Mouse (Mus musculus) intestine, postnatal 0 days (tissue): ENCODE measurements around the gene Napa. TPM values are rescaled to one million over a fixed set of nuclear protein-coding genes. Genes with fewer than 3 reads are reported as not detected.

Source experiments
- ATAC-seq: fragments of 200-750 bp; cut with Nextera tagmentation; 2 replicates; pipeline ENCODE4 v1.8.0; 2017; ENCODE audit warnings: mild to moderate bottlenecking, moderate TSS enrichment, moderate library complexity
- H3K27ac ChIP-seq: fragments of 300-500 bp; sonication (generic); 2 replicates; pipeline ENCODE4 v1.5.1; 2014; ENCODE audit warnings: mild to moderate bottlenecking, low read depth, low read length, moderate library complexity
- H3K27me3 ChIP-seq: fragments of 300-500 bp; sonication (generic); replicated peaks from 2 replicates; pipeline ENCODE4 v1.6.1; 2014; ENCODE audit warnings: low read length, mixed read lengths; ENCODE audit not compliant: control insufficient read depth, insufficient read depth
- H3K36me3 ChIP-seq: fragments of 300-500 bp; sonication (generic); 2 replicates; pipeline ENCODE4 v1.6.1; 2014; ENCODE audit warnings: mild to moderate bottlenecking, moderate library complexity; ENCODE audit not compliant: control insufficient read depth, insufficient read depth
- H3K4me1 ChIP-seq: fragments of 300-500 bp; sonication (generic); replicated peaks from 2 replicates; pipeline ENCODE4 v1.6.1; 2014; ENCODE audit warnings: antibody characterized with exemption, low read length, mixed read lengths; ENCODE audit not compliant: control insufficient read depth, insufficient read depth
- H3K4me2 ChIP-seq: fragments of 300-500 bp; sonication (generic); replicated peaks from 2 replicates; pipeline ENCODE4 v1.6.1; 2014; ENCODE audit warnings: low read depth, mild to moderate bottlenecking, moderate library complexity
- H3K4me3 ChIP-seq: fragments of 300-500 bp; sonication (generic); 2 replicates; pipeline ENCODE4 v1.5.1; 2014; ENCODE audit warnings: low read depth, low read length
- H3K9ac ChIP-seq: fragments of 300-500 bp; sonication (generic); 2 replicates; pipeline ENCODE4 v1.6.1; 2014; ENCODE audit warnings: mild to moderate bottlenecking, low read depth, low read length
- H3K9me3 ChIP-seq: fragments of 300-500 bp; sonication (generic); 2 replicates; pipeline ENCODE4 v1.6.1; 2016; ENCODE audit warnings: mixed run types; ENCODE audit not compliant: control insufficient read depth
- CTCF ChIP-seq: sonication (generic); IDR thresholded peaks from 2 replicates; pipeline ENCODE4 v1.5.1; 2016; ENCODE audit warnings: low read depth, mild to moderate bottlenecking, control low read depth, antibody characterized with exemption, moderate library complexity
- WGBS: fragments of 180-500 bp; shearing (Covaris S2); extraction: QIAGEN DNeasy Blood & Tissue Kit; methylation state at CpG from one replicate; pipeline ENCODE4 v1.1.7; 2014; 5-methylcytosine and 5-hydroxymethylcytosine counted together
- polyA plus RNA-seq: library from polyadenylated mRNA; unstranded; fragments of >200 nt; fragmentation: Nextera tagmentation; extraction: Ambion mirVana; gene quantifications from 2 replicates; pipeline ENCODE4 v1.2.1, GENCODE M21; 2015

Gene Napa
- polyA plus RNA-seq, 1 experiment from 2014 or later = 201 TPM

- TF ChIP-seq CTCF = no peak
- WGBS = 80% methylated on average over 6 of the region's 6 CpGs
Observed at GRCm38 (mm10) chr7:16128344-16128743, 30.1 kb downstream of the Napa start.

DNA sequence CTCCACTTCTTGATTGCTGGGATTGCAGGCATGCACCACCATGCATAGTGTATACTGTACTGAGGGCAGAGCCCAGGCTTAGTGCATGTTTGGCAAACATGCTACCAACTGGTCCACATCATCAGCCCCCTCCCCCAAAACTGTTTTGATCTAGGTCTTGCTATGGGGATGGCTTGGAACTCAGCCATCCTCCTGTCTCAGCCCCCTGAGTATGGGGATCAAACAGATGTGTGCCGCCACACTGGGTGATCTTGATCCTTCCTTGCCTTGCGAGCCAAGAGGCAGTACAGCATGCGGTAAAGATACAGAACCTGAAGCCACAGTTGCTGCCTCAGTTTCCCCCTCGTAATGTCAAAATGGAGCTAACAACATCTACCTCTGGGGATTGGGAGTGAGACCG, 30.6 kb downstream of the Napa start:
- Histone ChIP-seq H3K4me2 (peak overlapping the region; percentile 76; the same call in 1 of the 2 replicates), H3K9me3 (no peaks in the 10 kb centered on the region), H3K4me1 (no peaks in the 10 kb centered on the region), H3K9ac (no peak overlapping the region), H3K27ac (no peak overlapping the region), H3K27me3 (peaks cover 6% of the 10 kb centered on the region; the same call in 1 of the 2 replicates), H3K36me3 (peaks cover 5% of the 10 kb centered on the region; the same call in 1 of the 2 replicates), H3K4me3 (no peak overlapping the region)
- no peak for ATAC-seq
- WGBS = 70% methylated on average over 5 of the region's 5 CpGs
- TF ChIP-seq CTCF = no peak

More at GRCm38 (mm10) chr7:16128344-16128743, 30.1 kb downstream of the Napa start:
- H3K9me3 ChIP-seq = no peaks in the 10 kb centered on the region
- H3K4me2 ChIP-seq = no peak overlapping the region
- peaks cover 6% of the 10 kb centered on the region; the same call in 1 of the 2 replicates for H3K27me3 ChIP-seq
- H3K4me3 ChIP-seq = no peak overlapping the region
- H3K4me1 ChIP-seq = no peaks in the 10 kb centered on the region
- no peak overlapping the region for H3K27ac ChIP-seq
- peaks cover 5% of the 10 kb centered on the region; the same call in 1 of the 2 replicates for H3K36me3 ChIP-seq
- ATAC-seq = no peak
- no peak overlapping the region for H3K9ac ChIP-seq

DNA sequence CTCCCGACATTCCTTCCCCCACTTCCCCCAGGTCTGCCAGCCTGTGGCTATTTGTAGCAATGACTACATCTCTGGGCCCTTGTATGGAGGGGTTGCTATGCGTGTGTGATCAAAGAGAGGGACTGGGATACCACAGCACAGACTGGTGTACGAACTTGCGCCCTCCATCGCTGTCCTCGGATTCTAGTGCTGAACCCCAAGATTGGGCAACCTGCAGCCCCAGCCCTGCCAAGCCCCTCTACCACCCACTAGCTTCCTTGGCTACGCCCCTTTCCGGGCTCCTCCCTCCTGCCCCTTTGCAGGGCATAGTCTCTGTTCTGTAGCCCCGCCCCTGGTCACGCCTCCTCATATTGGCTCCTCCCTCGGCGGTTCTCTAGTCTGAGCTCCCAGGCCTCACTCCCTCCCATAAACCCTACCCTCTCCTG, 31.2 kb downstream of the Napa start, which contains the start of gene Slc8a2:
TSS of gene Slc8a2 (plus strand) at position 406 of the 425 bp plus-strand sequence.
- no peaks in the 10 kb centered on the region for H3K4me1 ChIP-seq
- H3K9me3 ChIP-seq = no peaks in the 10 kb centered on the region
- H3K27me3 ChIP-seq = peaks cover 6% of the 10 kb centered on the region; the same call in 1 of the 2 replicates
- ATAC-seq = peak; percentile 55
- H3K4me2 ChIP-seq = peak within 1 kb of the TSS; percentile 76
- peak within 1 kb of the TSS; percentile 42 for H3K9ac ChIP-seq
- peak within 1 kb of the TSS; percentile 41 for H3K4me3 ChIP-seq
- peaks cover 5% of the 10 kb centered on the region; the same call in 1 of the 2 replicates for H3K36me3 ChIP-seq
- H3K27ac ChIP-seq = no peak within 1 kb of the TSS; the same call in 1 of the 2 replicates
- whole genome bisulfite sequencing = 3% methylated on average over 12 of the region's 12 CpGs
- no peak for TF ChIP-seq CTCF

GRCm38 (mm10) chr7:16129846-16130691, 31.8 kb downstream of the Napa start:
- peak; percentile 8; the same call in 1 of the 2 replicates for TF ChIP-seq CTCF
- Histone ChIP-seq H3K27ac (no peak overlapping the region; the same call in 1 of the 2 replicates), H3K4me2 (peak overlapping the region; percentile 76), H3K9ac (peak overlapping the region; percentile 42), H3K36me3 (peaks cover 5% of the 10 kb centered on the region; the same call in 1 of the 2 replicates), H3K9me3 (no peaks in the 10 kb centered on the region), H3K27me3 (peaks cover 6% of the 10 kb centered on the region; the same call in 1 of the 2 replicates), H3K4me1 (no peaks in the 10 kb centered on the region), H3K4me3 (peak overlapping the region; percentile 41)
- 3% methylated on average over 37 of the region's 38 CpGs for WGBS
- ATAC-seq = peak; percentile 26; the same call in 1 of the 2 replicates

DNA sequence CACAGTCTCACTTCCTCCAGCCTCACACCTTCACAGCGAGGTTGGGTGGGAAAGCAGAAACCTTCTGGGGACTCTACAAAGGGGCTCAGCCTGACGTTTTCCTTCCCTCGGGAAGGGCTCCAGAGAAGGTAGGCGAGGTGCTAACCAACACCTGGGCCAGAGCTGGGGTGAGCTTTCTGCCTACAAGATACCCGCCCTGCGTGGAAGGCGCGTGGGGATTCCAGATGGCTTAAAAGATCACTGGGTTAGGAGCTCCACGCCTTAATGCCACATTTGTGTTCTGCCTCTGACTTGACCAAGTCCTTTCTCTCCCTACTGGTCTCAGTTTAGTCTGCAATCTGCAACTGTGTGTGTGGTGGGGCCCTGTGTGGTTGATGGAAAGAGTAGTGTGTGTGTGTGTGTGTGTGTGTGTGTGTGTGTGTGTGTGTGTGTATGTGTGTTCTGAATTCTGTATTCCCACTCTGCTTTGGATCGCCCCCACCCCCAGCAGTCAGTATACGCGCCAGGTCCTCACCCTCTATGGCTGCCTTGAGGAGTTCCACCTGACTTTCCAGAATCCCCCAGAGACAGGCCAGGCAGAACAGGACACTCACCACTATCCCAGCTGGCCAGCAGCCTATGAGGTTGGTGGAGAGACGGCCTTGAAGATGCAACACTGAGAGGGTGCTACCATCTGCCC, 32.8 kb downstream of the Napa start:
- no peak for TF ChIP-seq CTCF
- no peak overlapping the region for H3K27ac ChIP-seq
- 35% methylated on average over 13 of the region's 13 CpGs for WGBS
- H3K4me2 ChIP-seq = peak overlapping the region; percentile 76
- H3K27me3 ChIP-seq = peaks cover 6% of the 10 kb centered on the region; the same call in 1 of the 2 replicates
- H3K4me3 ChIP-seq = no peak overlapping the region
- no peak for ATAC-seq
- no peaks in the 10 kb centered on the region for H3K9me3 ChIP-seq
- peaks cover under 1% of the 10 kb centered on the region; the same call in 1 of the 2 replicates for H3K36me3 ChIP-seq
- no peak overlapping the region for H3K9ac ChIP-seq
- no peaks in the 10 kb centered on the region for H3K4me1 ChIP-seq

DNA sequence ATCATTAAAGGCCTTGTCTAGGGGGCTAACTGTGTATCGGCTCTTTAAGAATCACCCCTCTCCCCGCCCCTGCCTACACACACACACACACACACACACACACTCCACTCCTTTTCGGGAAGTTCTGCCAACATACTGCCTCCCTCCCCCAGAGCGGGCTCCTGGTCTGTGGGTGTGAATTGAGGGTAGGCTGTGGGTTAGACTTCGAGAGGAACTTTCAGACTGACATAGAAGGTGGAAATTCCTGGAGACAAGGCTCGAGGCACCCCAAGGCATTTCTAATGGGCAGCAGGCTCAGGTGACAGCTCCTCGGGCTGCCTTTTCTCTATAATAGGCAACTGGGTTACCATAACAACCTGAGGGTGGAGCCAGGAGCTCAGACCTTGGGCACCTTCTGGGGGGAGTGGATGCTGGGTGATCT, 33.9 kb downstream of the Napa start:
- Histone ChIP-seq H3K9me3 (no peaks in the 10 kb centered on the region), H3K4me2 (peak overlapping the region; percentile 10), H3K9ac (no peak overlapping the region), H3K4me3 (no peak overlapping the region), H3K27me3 (peaks cover 6% of the 10 kb centered on the region; the same call in 1 of the 2 replicates), H3K4me1 (no peaks in the 10 kb centered on the region), H3K27ac (no peak overlapping the region), H3K36me3 (no peaks in the 10 kb centered on the region)
- TF ChIP-seq CTCF = no peak
- ATAC-seq = no peak
- WGBS = 13% methylated on average over 7 of the region's 7 CpGs
